Mouse (Mus musculus): Measurements from ENCODE around the gene Rab3gap2.

GRCm38 (mm10) chr1:185187135-185187785 lies 16.7 kb upstream of the Rab3gap2 start:
- TF ChIP-seq POLR2A (IDR thresholded peaks at IDR 0.05; ENCODE audit: low read depth, low read length) (no peak), CTCF (conservative IDR thresholded peaks at IDR 0.05 in 1 of 2, IDR thresholded peaks at IDR 0.05 in 1 of 2; ENCODE audit: low read depth in 2 of 2, low read length in 2 of 2) (peak; percentile 25 to 63; a peak in 2 of 4 replicates), MAFK (IDR thresholded peaks at IDR 0.05; ENCODE audit: insufficient replicate concordance, low read length) (no peak), MAX (IDR thresholded peaks at IDR 0.05; ENCODE audit: low read length) (peak; percentile 30; the same call in 1 of the 2 replicates), RCOR1 (conservative IDR thresholded peaks at IDR 0.05; ENCODE audit: low read depth, low read length) (no peak), ETS1 (conservative IDR thresholded peaks at IDR 0.05; ENCODE audit: low read depth, low read length) (no peak), CHD1 (IDR thresholded peaks at IDR 0.05; ENCODE audit: low read depth, low read length) (no peak)
